Mouse (Mus musculus) limb, embryonic 14.5 days (tissue): ENCODE measurements at regions not wholly inside any gene's neighbourhood (a gene's known extent, or its start where the extent isn't known, plus 50 kb on each side); places are given as distances from the start of the nearest gene placed in this dataset.
A peak's percentile ranks its signal among the peaks of the same experiment; 100 is the strongest.

Source experiments
- ATAC-seq: fragments of 200-750 bp; cut with Nextera tagmentation; 2 replicates; pipeline ENCODE4 v1.8.0; 2017; ENCODE audit warnings: low read depth, moderate number of reproducible peaks, moderate TSS enrichment; ENCODE audit not compliant: low FRiP score
- DNase-seq: peaks from one replicate; pipeline ENCODE4 v3.0.0-alpha.2; 2015; ENCODE audit warnings: low spot score
- H3K27ac ChIP-seq: fragments of 300-500 bp; sonication (generic); replicated peaks from 2 replicates; pipeline ENCODE4 v1.5.1; 2014; ENCODE audit warnings: low read depth, mild to moderate bottlenecking, low read length, moderate library complexity, mixed read lengths
- H3K27me3 ChIP-seq: fragments of 300-500 bp; sonication (generic); 2 replicates; pipeline ENCODE4 v1.6.1; 2014; ENCODE audit warnings: low read length, mixed read lengths; ENCODE audit not compliant: control insufficient read depth, insufficient read depth
- H3K36me3 ChIP-seq: fragments of 300-500 bp; sonication (generic); 2 replicates; pipeline ENCODE4 v1.6.1; 2014; ENCODE audit warnings: mild to moderate bottlenecking, low read length, moderate library complexity, mixed read lengths; ENCODE audit not compliant: control insufficient read depth, insufficient read depth
- H3K4me1 ChIP-seq: fragments of 300-500 bp; sonication (generic); 2 replicates; pipeline ENCODE4 v1.6.1; 2014; ENCODE audit warnings: antibody characterized with exemption, low read length, mixed read lengths; ENCODE audit not compliant: control insufficient read depth, insufficient read depth
- H3K4me2 ChIP-seq: fragments of 300-500 bp; sonication (generic); replicated peaks from 2 replicates; pipeline ENCODE4 v1.6.1; 2014; ENCODE audit warnings: low read depth, mild to moderate bottlenecking, low read length, moderate library complexity; ENCODE audit not compliant: severe bottlenecking
- H3K4me3 ChIP-seq: fragments of 300-500 bp; sonication (generic); replicated peaks from 2 replicates; pipeline ENCODE4 v1.5.1; 2014; ENCODE audit warnings: low read length
- H3K9ac ChIP-seq: fragments of 300-500 bp; sonication (generic); 2 replicates; pipeline ENCODE4 v1.6.1; 2014; ENCODE audit warnings: mild to moderate bottlenecking, low read depth, low read length, moderate library complexity; ENCODE audit not compliant: severe bottlenecking
- H3K9me3 ChIP-seq: fragments of 300-500 bp; sonication (generic); 2 replicates; pipeline ENCODE4 v1.6.1; 2016; ENCODE audit warnings: low read length; ENCODE audit not compliant: control insufficient read depth
- POLR2A ChIP-seq: fragments of 200-500 bp; IDR thresholded peaks from 2 replicates; pipeline ENCODE4 v1.8.0; 2012; ENCODE audit warnings: inconsistent platforms, mild to moderate bottlenecking, moderate library complexity, borderline replicate concordance; ENCODE audit not compliant: insufficient read depth, insufficient read length; ENCODE audit errors: extremely low read depth
- WGBS: fragments of 180-500 bp; shearing (Covaris S2); extraction: QIAGEN DNeasy Blood & Tissue Kit; methylation state at CpG from one replicate; pipeline ENCODE4 v1.1.7; 2014; 5-methylcytosine and 5-hydroxymethylcytosine counted together

- DNase-seq: no peak
- H3K4me3 ChIP-seq: peak overlapping the region; percentile 31
- H3K9ac ChIP-seq: peak overlapping the region; percentile 38; the same call in 1 of the 2 replicates
- 2% methylated on average over 18 of the region's 18 CpGs for WGBS
- peak overlapping the region; percentile 52 for H3K4me2 ChIP-seq
- no peaks in the 10 kb centered on the region for H3K9me3 ChIP-seq
- no peak for TF ChIP-seq POLR2A
- H3K27me3 ChIP-seq: no peaks in the 10 kb centered on the region
- ATAC-seq: no peak
- H3K4me1 ChIP-seq: peaks cover 9% of the 10 kb centered on the region; the same call in 1 of the 2 replicates
- H3K36me3 ChIP-seq: no peaks in the 10 kb centered on the region
- no peak overlapping the region for H3K27ac ChIP-seq
Observed at GRCm38 (mm10) chr2:172613891-172614391, 64.5 kb downstream of the Tfap2c start.

GRCm38 (mm10) chr2:172615148-172615547 is 65.8 kb downstream of the Tfap2c start:
- Histone ChIP-seq H3K36me3 (no peaks in the 10 kb centered on the region), H3K4me3 (no peak overlapping the region), H3K9ac (no peak overlapping the region), H3K4me1 (peaks cover 9% of the 10 kb centered on the region; the same call in 1 of the 2 replicates), H3K27ac (no peak overlapping the region), H3K9me3 (no peaks in the 10 kb centered on the region), H3K4me2 (no peak overlapping the region), H3K27me3 (no peaks in the 10 kb centered on the region)
- DNase-seq: no peak
- ATAC-seq: no peak
- no peak for TF ChIP-seq POLR2A
- WGBS: 54% methylated on average over 2 of the region's 2 CpGs

GRCm38 (mm10) chr2:172615582-172615981 is 66.2 kb downstream of the Tfap2c start:
- Histone ChIP-seq H3K4me2 (no peak overlapping the region), H3K27me3 (no peaks in the 10 kb centered on the region), H3K9me3 (no peaks in the 10 kb centered on the region), H3K9ac (no peak overlapping the region), H3K36me3 (no peaks in the 10 kb centered on the region), H3K4me3 (no peak overlapping the region), H3K4me1 (peaks cover 9% of the 10 kb centered on the region; the same call in 1 of the 2 replicates), H3K27ac (no peak overlapping the region)
- no peak for DNase-seq
- no peak for ATAC-seq
- 33% methylated on average over 4 of the region's 4 CpGs for WGBS
- TF ChIP-seq POLR2A: no peak

- DNase-seq (no peak), ATAC-seq (no peak)
- Histone ChIP-seq H3K9me3 (no peaks in the 10 kb centered on the region), H3K36me3 (no peaks in the 10 kb centered on the region), H3K27me3 (no peaks in the 10 kb centered on the region; the same call in 1 of the 2 replicates), H3K4me1 (peaks cover 14% of the 10 kb centered on the region), H3K9ac (no peak overlapping the region), H3K27ac (no peak overlapping the region), H3K4me3 (no peak overlapping the region), H3K4me2 (no peak overlapping the region)
- no peak for TF ChIP-seq POLR2A
- WGBS: 89% methylated on average over 7 of the region's 7 CpGs
Observed at GRCm38 (mm10) chr2:172619168-172619567, 69.8 kb downstream of the Tfap2c start.

GRCm38 (mm10) chr2:172620001-172620400 is 70.6 kb downstream of the Tfap2c start:
- Histone ChIP-seq H3K36me3 (no peaks in the 10 kb centered on the region), H3K9me3 (no peaks in the 10 kb centered on the region), H3K4me2 (no peak overlapping the region), H3K9ac (no peak overlapping the region), H3K27me3 (no peaks in the 10 kb centered on the region; the same call in 1 of the 2 replicates), H3K27ac (no peak overlapping the region), H3K4me1 (peaks cover 8% of the 10 kb centered on the region), H3K4me3 (no peak overlapping the region)
- 34% methylated on average over 5 of the region's 5 CpGs for WGBS
- TF ChIP-seq POLR2A: no peak
- DNase-seq (no peak), ATAC-seq (no peak)
